Mouse (Mus musculus): ENCODE measurements around the gene Dixdc1. TPM values are rescaled to one million over a fixed set of nuclear protein-coding genes. Genes with fewer than 3 reads are reported as not detected.

Dixdc1 gene
- polyA plus RNA-seq, 1 experiment from 2014 or later: 8.1 TPM

- Histone ChIP-seq H3K27ac (ENCODE audit: low read length) (no peak overlapping the region), H3K9me3 (ENCODE audit: control insufficient read depth, low read length) (no peaks in the 10 kb centered on the region), H3K4me3 (ENCODE audit: low read length) (no peak overlapping the region), H3K4me1 (replicated peaks; ENCODE audit: control insufficient read depth, insufficient read depth, low read length) (peaks cover 14% of the 10 kb centered on the region), H3K36me3 (ENCODE audit: control insufficient read depth, insufficient read depth, low read length) (no peaks in the 10 kb centered on the region), H3K27me3 (ENCODE audit: control insufficient read depth, insufficient read depth, low read depth, low read length) (no peaks in the 10 kb centered on the region), H3K4me2 (ENCODE audit: low read depth, low read length) (no peak overlapping the region), H3K9ac (ENCODE audit: low read length) (no peak overlapping the region)
- no peak for ATAC-seq (ENCODE audit: low read depth)
- WGBS: 52% methylated on average over 4 of the region's 4 CpGs
These were observed 20.4 kb downstream of the Dixdc1 start for GRCm38 (mm10) chr9:50718878-50719277.

GRCm38 (mm10) chr9:50714188-50714587 lies 25.1 kb downstream of the Dixdc1 start:
- H3K9me3 ChIP-seq (ENCODE audit: control insufficient read depth, low read length): no peaks in the 10 kb centered on the region
- H3K4me3 ChIP-seq (ENCODE audit: low read length): no peak overlapping the region
- whole genome bisulfite sequencing: 40% methylated on average over 4 of the region's 4 CpGs
- ATAC-seq (ENCODE audit: low read depth): peak; percentile 30; the same call in 1 of the 2 replicates
- H3K4me2 ChIP-seq (ENCODE audit: low read depth, low read length): no peak overlapping the region
- peaks cover 2% of the 10 kb centered on the region; the same call in 1 of the 2 replicates for H3K36me3 ChIP-seq (ENCODE audit: control insufficient read depth, insufficient read depth, low read length)
- no peak overlapping the region for H3K27ac ChIP-seq (ENCODE audit: low read length)
- H3K9ac ChIP-seq (ENCODE audit: low read length): no peak overlapping the region
- no peaks in the 10 kb centered on the region for H3K4me1 ChIP-seq (replicated peaks; ENCODE audit: control insufficient read depth, insufficient read depth, low read length)
- H3K27me3 ChIP-seq (ENCODE audit: control insufficient read depth, insufficient read depth, low read depth, low read length): no peaks in the 10 kb centered on the region

GRCm38 (mm10) chr9:50711337-50711736 lies 28.0 kb downstream of the Dixdc1 start:
- no peak overlapping the region for H3K4me3 ChIP-seq (ENCODE audit: low read length)
- peaks cover 2% of the 10 kb centered on the region; the same call in 1 of the 2 replicates for H3K36me3 ChIP-seq (ENCODE audit: control insufficient read depth, insufficient read depth, low read length)
- no peaks in the 10 kb centered on the region for H3K27me3 ChIP-seq (ENCODE audit: control insufficient read depth, insufficient read depth, low read depth, low read length)
- H3K27ac ChIP-seq (ENCODE audit: low read length): no peak overlapping the region
- ATAC-seq (ENCODE audit: low read depth): no peak
- no peaks in the 10 kb centered on the region for H3K9me3 ChIP-seq (ENCODE audit: control insufficient read depth, low read length)
- H3K9ac ChIP-seq (ENCODE audit: low read length): no peak overlapping the region
- 80% methylated on average over 4 of the region's 4 CpGs for WGBS
- H3K4me2 ChIP-seq (ENCODE audit: low read depth, low read length): no peak overlapping the region
- no peaks in the 10 kb centered on the region for H3K4me1 ChIP-seq (replicated peaks; ENCODE audit: control insufficient read depth, insufficient read depth, low read length)

GRCm38 (mm10) chr9:50709108-50709507 lies 30.2 kb downstream of the Dixdc1 start:
- no peaks in the 10 kb centered on the region for H3K9me3 ChIP-seq (ENCODE audit: control insufficient read depth, low read length)
- H3K4me2 ChIP-seq (ENCODE audit: low read depth, low read length): no peak overlapping the region
- H3K36me3 ChIP-seq (ENCODE audit: control insufficient read depth, insufficient read depth, low read length): peaks cover 2% of the 10 kb centered on the region; the same call in 1 of the 2 replicates
- no peaks in the 10 kb centered on the region for H3K4me1 ChIP-seq (replicated peaks; ENCODE audit: control insufficient read depth, insufficient read depth, low read length)
- no peaks in the 10 kb centered on the region for H3K27me3 ChIP-seq (ENCODE audit: control insufficient read depth, insufficient read depth, low read depth, low read length)
- H3K27ac ChIP-seq (ENCODE audit: low read length): no peak overlapping the region
- no peak overlapping the region for H3K9ac ChIP-seq (ENCODE audit: low read length)
- no peak for ATAC-seq (ENCODE audit: low read depth)
- no peak overlapping the region for H3K4me3 ChIP-seq (ENCODE audit: low read length)
- WGBS: 22% methylated on average over 2 of the region's 2 CpGs

- H3K36me3 ChIP-seq (ENCODE audit: control insufficient read depth, insufficient read depth, low read length): no peaks in the 10 kb centered on the region
- no peaks in the 10 kb centered on the region for H3K9me3 ChIP-seq (ENCODE audit: control insufficient read depth, low read length)
- no peak overlapping the region for H3K4me3 ChIP-seq (ENCODE audit: low read length)
- H3K27ac ChIP-seq (ENCODE audit: low read length): no peak overlapping the region
- ATAC-seq (ENCODE audit: low read depth): no peak
- H3K9ac ChIP-seq (ENCODE audit: low read length): no peak overlapping the region
- 57% methylated on average over 6 of the region's 6 CpGs for WGBS
- H3K27me3 ChIP-seq (ENCODE audit: control insufficient read depth, insufficient read depth, low read depth, low read length): no peaks in the 10 kb centered on the region; the same call in 1 of the 2 replicates
- peaks cover 12% of the 10 kb centered on the region for H3K4me1 ChIP-seq (replicated peaks; ENCODE audit: control insufficient read depth, insufficient read depth, low read length)
- H3K4me2 ChIP-seq (ENCODE audit: low read depth, low read length): no peak overlapping the region
These were observed 34.4 kb downstream of the Dixdc1 start for GRCm38 (mm10) chr9:50704907-50705306.

- Histone ChIP-seq H3K4me3 (ENCODE audit: low read length) (no peak overlapping the region), H3K9me3 (ENCODE audit: control insufficient read depth, low read length) (no peaks in the 10 kb centered on the region), H3K36me3 (ENCODE audit: control insufficient read depth, insufficient read depth, low read length) (no peaks in the 10 kb centered on the region), H3K27ac (ENCODE audit: low read length) (peak overlapping the region; percentile 66), H3K27me3 (ENCODE audit: control insufficient read depth, insufficient read depth, low read depth, low read length) (peaks cover 8% of the 10 kb centered on the region), H3K4me2 (ENCODE audit: low read depth, low read length) (0 out of 2 replicates have a peak overlapping the region, but pooled peaks have one; percentile 18), H3K4me1 (replicated peaks; ENCODE audit: control insufficient read depth, insufficient read depth, low read length) (peaks cover 23% of the 10 kb centered on the region), H3K9ac (ENCODE audit: low read length) (no peak overlapping the region)
- 46% methylated on average over 11 of the region's 11 CpGs for WGBS
- peak; percentile 81 for ATAC-seq (ENCODE audit: low read depth)
These were observed 38.2 kb downstream of the Dixdc1 start for GRCm38 (mm10) chr9:50700921-50701691.

- H3K9ac ChIP-seq (ENCODE audit: low read length): peak overlapping the region; percentile 65
- H3K27me3 ChIP-seq (ENCODE audit: control insufficient read depth, insufficient read depth, low read depth, low read length): peaks cover 8% of the 10 kb centered on the region
- peaks cover 23% of the 10 kb centered on the region for H3K4me1 ChIP-seq (replicated peaks; ENCODE audit: control insufficient read depth, insufficient read depth, low read length)
- no peaks in the 10 kb centered on the region for H3K36me3 ChIP-seq (ENCODE audit: control insufficient read depth, insufficient read depth, low read length)
- no peaks in the 10 kb centered on the region for H3K9me3 ChIP-seq (ENCODE audit: control insufficient read depth, low read length)
- peak; percentile 31 for ATAC-seq (ENCODE audit: low read depth)
- H3K4me2 ChIP-seq (ENCODE audit: low read depth, low read length): peak overlapping the region; percentile 98
- H3K4me3 ChIP-seq (ENCODE audit: low read length): peak overlapping the region; percentile 54
- H3K27ac ChIP-seq (ENCODE audit: low read length): no peak overlapping the region
- 2% methylated on average over 62 of the region's 70 CpGs for WGBS
These were observed 40.6 kb downstream of the Dixdc1 start for GRCm38 (mm10) chr9:50698418-50699409.

- H3K36me3 ChIP-seq (ENCODE audit: control insufficient read depth, insufficient read depth, low read length): no peaks in the 10 kb centered on the region
- 2% methylated on average over 12 of the region's 12 CpGs for WGBS
These were observed 41.6 kb downstream of the Dixdc1 start for GRCm38 (mm10) chr9:50697706-50698041.

More at GRCm38 (mm10) chr9:50697706-50698041, 41.6 kb downstream of the Dixdc1 start:
- Histone ChIP-seq H3K4me1 (replicated peaks; ENCODE audit: control insufficient read depth, insufficient read depth, low read length) (peaks cover 23% of the 10 kb centered on the region), H3K4me2 (ENCODE audit: low read depth, low read length) (peak overlapping the region; percentile 98), H3K27ac (ENCODE audit: low read length) (no peak overlapping the region), H3K9me3 (ENCODE audit: control insufficient read depth, low read length) (no peaks in the 10 kb centered on the region), H3K4me3 (ENCODE audit: low read length) (peak overlapping the region; percentile 40), H3K27me3 (ENCODE audit: control insufficient read depth, insufficient read depth, low read depth, low read length) (peaks cover 8% of the 10 kb centered on the region), H3K9ac (ENCODE audit: low read length) (peak overlapping the region; percentile 55; the same call in 1 of the 2 replicates)
- peak; percentile 59 for ATAC-seq (ENCODE audit: low read depth)
